Mouse (Mus musculus): ENCODE results near the gene Bcr. TPM values are rescaled to one million over a fixed set of nuclear protein-coding genes. Genes with fewer than 3 reads are reported as not detected.

The Bcr gene
- polyA plus RNA-seq, 1 experiment from 2014 or later: 8.9 TPM

DNA sequence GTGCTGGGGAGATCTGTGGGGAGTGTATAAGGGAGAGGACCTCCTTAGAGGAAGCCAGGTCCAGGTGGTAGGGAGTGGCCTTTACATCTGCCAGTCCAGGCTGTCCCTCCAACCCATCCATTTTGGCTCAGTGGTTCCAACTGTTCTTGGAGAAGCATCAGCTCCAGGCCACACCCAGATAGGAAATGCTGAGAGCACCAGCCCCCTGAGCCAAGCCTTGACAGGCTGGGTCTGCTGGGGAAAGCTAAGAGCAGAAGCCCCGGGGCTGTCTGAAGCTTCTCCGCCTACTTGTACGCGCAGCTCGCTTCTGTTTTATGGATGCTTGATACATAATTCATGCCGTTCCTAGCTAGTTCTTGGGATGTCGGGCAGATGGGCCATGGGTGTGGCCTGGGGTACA is 39.9 kb downstream of the Bcr start:
- no peaks in the 10 kb centered on the region for H3K9me3 ChIP-seq

DNA sequence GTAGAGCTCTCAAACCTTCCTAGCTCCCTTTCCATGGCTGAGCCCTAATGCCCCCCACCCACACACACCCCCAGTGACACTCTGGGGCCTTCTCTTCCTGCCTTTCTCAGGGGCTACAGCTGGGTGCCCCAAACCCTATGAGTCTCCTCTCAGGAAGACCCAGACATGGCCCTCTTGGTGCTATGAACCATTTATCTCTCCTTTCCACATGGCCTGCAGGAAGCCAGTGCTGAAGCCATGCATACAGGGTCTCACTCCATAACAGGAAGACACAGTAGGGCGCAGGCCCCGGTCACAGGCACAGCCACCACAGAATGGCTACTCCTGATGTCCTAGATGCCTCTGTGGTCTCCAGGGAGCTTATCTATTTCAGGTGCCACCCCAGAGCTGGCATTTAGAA is 43.1 kb downstream of the Bcr start:
- H3K27me3 ChIP-seq (replicated peaks): no peaks in the 10 kb centered on the region
- H3K4me3 ChIP-seq (replicated peaks): no peak overlapping the region
- no peak overlapping the region for H3K4me2 ChIP-seq
- ATAC-seq (ENCODE audit: insufficient read depth, low FRiP score, low read depth): no peak
- H3K9ac ChIP-seq: no peak overlapping the region
- 74% methylated on average over 2 of the region's 2 CpGs for WGBS
- peaks cover 49% of the 10 kb centered on the region for H3K4me1 ChIP-seq
- H3K27ac ChIP-seq: no peak overlapping the region
- no peaks in the 10 kb centered on the region for H3K36me3 ChIP-seq
- no peaks in the 10 kb centered on the region for H3K9me3 ChIP-seq

More for the DNA sequence above, 39.9 kb downstream of the Bcr start:
- H3K4me3 ChIP-seq (replicated peaks): no peak overlapping the region
- H3K27me3 ChIP-seq (replicated peaks): no peaks in the 10 kb centered on the region
- 70% methylated on average over 7 of the region's 7 CpGs for WGBS
- H3K9ac ChIP-seq: no peak overlapping the region
- ATAC-seq (ENCODE audit: insufficient read depth, low FRiP score, low read depth): 0 out of 2 replicates have a peak, but pooled peaks have one; percentile 20
- peaks cover 43% of the 10 kb centered on the region for H3K4me1 ChIP-seq
- no peak overlapping the region for H3K27ac ChIP-seq
- H3K4me2 ChIP-seq: 0 out of 2 replicates have a peak overlapping the region, but pooled peaks have one; percentile 16
- H3K36me3 ChIP-seq: no peaks in the 10 kb centered on the region

- ATAC-seq (ENCODE audit: insufficient read depth, low FRiP score, low read depth): peak; percentile 51; the same call in 1 of the 2 replicates
These were observed 44.1 kb downstream of the Bcr start for GRCm38 (mm10) chr10:75104191-75105098.

GRCm38 (mm10) chr10:75105099-75105461 is 44.7 kb downstream of the Bcr start:
- Histone ChIP-seq H3K36me3 (no peaks in the 10 kb centered on the region), H3K4me3 (replicated peaks) (no peak overlapping the region), H3K4me2 (no peak overlapping the region), H3K9ac (no peak overlapping the region), H3K9me3 (no peaks in the 10 kb centered on the region), H3K27ac (peak overlapping the region; percentile 49; the same call in 1 of the 2 replicates), H3K27me3 (replicated peaks) (no peaks in the 10 kb centered on the region), H3K4me1 (peaks cover 45% of the 10 kb centered on the region)
- 55% methylated on average over 4 of the region's 4 CpGs for WGBS
- ATAC-seq (ENCODE audit: insufficient read depth, low FRiP score, low read depth): peak; percentile 62

More at GRCm38 (mm10) chr10:75104191-75105098, 44.1 kb downstream of the Bcr start:
- H3K9me3 ChIP-seq: no peaks in the 10 kb centered on the region
- no peak overlapping the region for H3K4me2 ChIP-seq
- peak overlapping the region; percentile 57 for H3K27ac ChIP-seq
- 37% methylated on average over 9 of the region's 9 CpGs for WGBS
- no peak overlapping the region for H3K4me3 ChIP-seq (replicated peaks)
- H3K36me3 ChIP-seq: no peaks in the 10 kb centered on the region
- peaks cover 45% of the 10 kb centered on the region for H3K4me1 ChIP-seq
- H3K9ac ChIP-seq: no peak overlapping the region
- no peaks in the 10 kb centered on the region for H3K27me3 ChIP-seq (replicated peaks)

DNA sequence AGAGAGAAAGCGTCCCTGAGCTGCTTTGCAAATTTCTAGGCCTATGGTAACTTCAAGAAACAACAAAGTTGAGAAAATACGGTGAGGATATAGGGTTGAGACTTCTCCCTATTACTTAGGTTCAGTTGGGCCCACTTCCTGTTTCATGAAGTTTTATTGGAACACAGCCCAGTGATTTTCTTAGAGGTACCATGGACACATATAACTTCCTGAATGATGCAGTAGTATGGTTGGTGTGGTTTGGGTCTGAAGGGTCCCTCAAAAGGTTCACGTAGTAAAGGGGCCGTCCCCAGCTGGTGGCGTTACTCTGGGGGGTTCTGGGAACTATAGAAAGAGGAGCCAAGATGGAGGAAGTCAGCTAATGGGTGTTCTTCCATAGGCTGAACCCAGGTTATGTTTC is 45.3 kb downstream of the Bcr start:
- no peak for ATAC-seq (ENCODE audit: insufficient read depth, low FRiP score, low read depth)
- WGBS: 85% methylated on average over 5 of the region's 5 CpGs
- Histone ChIP-seq H3K9me3 (no peaks in the 10 kb centered on the region), H3K36me3 (no peaks in the 10 kb centered on the region), H3K4me2 (no peak overlapping the region), H3K27me3 (replicated peaks) (no peaks in the 10 kb centered on the region), H3K9ac (no peak overlapping the region), H3K4me1 (peaks cover 39% of the 10 kb centered on the region), H3K27ac (peak overlapping the region; percentile 49; the same call in 1 of the 2 replicates), H3K4me3 (replicated peaks) (no peak overlapping the region)

- Histone ChIP-seq H3K9me3 (no peaks in the 10 kb centered on the region), H3K9ac (no peak overlapping the region), H3K27ac (peak overlapping the region; percentile 27), H3K36me3 (no peaks in the 10 kb centered on the region), H3K4me2 (no peak overlapping the region), H3K4me1 (peaks cover 33% of the 10 kb centered on the region), H3K4me3 (replicated peaks) (no peak overlapping the region), H3K27me3 (replicated peaks) (no peaks in the 10 kb centered on the region)
- WGBS: 18% methylated on average over 5 of the region's 5 CpGs
- no peak for ATAC-seq (ENCODE audit: insufficient read depth, low FRiP score, low read depth)
These were observed 46.6 kb downstream of the Bcr start for GRCm38 (mm10) chr10:75106940-75107381.

DNA sequence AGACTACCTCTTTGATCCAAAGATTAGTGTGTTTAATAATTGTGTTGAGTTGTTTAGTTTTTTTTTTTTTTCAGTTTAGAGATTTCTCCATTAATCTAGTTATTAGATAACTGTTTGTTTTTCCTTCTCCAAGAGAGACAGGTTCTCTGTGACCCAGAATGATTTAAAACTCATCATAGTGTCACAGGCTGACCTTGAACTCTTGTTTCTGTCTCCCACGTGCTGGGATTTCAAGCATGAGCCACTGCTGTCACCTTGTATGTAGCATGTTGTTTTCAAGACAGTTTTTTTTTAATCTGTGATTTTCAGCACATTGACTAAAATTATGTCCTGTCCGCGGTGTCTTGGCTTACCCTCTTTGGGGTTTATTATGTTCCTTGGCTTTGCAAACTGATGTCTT is 47.7 kb downstream of the Bcr start:
- Histone ChIP-seq H3K4me2 (no peak overlapping the region), H3K27ac (no peak overlapping the region), H3K4me3 (replicated peaks) (no peak overlapping the region), H3K4me1 (peaks cover 33% of the 10 kb centered on the region), H3K27me3 (replicated peaks) (no peaks in the 10 kb centered on the region), H3K9me3 (no peaks in the 10 kb centered on the region), H3K36me3 (no peaks in the 10 kb centered on the region), H3K9ac (no peak overlapping the region)
- WGBS: 71% methylated on average over 3 of the region's 3 CpGs
- ATAC-seq (ENCODE audit: insufficient read depth, low FRiP score, low read depth): no peak

DNA sequence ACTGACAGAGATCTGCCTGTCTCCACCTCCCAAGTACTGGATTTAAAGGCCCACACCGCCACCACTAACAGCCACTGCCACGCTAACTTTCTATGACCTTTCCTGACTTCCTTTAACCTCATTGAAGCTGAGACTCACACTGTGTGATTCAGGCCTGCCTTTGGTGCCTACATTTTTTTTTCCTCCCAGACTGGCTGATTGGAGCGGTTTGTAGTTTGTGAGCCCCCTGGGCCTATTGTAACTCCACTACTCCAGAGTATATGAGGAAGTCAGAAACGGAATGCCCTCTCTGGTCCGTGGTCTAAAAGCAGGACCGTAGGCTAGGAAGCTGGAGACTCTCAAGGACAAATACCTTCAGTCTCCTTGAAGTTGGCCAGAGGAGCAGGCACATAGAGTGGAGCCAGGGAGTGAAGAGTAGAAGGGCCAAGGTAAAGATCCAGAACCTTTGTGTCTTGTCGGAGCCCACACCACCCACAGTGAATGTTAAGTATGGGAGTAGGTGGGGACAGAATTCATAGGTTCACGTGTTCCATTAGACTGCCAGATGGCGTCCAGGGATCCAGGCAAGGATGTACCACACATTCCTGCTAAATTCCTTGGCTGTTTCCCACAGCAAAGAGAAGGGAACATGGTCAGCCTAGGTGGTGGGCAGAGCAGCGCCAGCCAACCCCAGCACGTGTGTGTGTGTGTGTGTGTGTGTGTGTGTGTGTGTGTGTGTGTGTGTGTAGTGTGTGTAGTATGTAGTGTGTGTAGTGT is 51.2 kb downstream of the Bcr start:
- no peak overlapping the region for H3K9ac ChIP-seq
- H3K4me2 ChIP-seq: no peak overlapping the region
- WGBS: 79% methylated on average over 11 of the region's 11 CpGs
- H3K27ac ChIP-seq: peak overlapping the region; percentile 5; the same call in 1 of the 2 replicates
- H3K4me1 ChIP-seq: peaks cover 18% of the 10 kb centered on the region
- H3K36me3 ChIP-seq: no peaks in the 10 kb centered on the region
- no peak for ATAC-seq (ENCODE audit: insufficient read depth, low FRiP score, low read depth)
- no peaks in the 10 kb centered on the region for H3K9me3 ChIP-seq
- H3K27me3 ChIP-seq (replicated peaks): no peaks in the 10 kb centered on the region
- H3K4me3 ChIP-seq (replicated peaks): no peak overlapping the region

DNA sequence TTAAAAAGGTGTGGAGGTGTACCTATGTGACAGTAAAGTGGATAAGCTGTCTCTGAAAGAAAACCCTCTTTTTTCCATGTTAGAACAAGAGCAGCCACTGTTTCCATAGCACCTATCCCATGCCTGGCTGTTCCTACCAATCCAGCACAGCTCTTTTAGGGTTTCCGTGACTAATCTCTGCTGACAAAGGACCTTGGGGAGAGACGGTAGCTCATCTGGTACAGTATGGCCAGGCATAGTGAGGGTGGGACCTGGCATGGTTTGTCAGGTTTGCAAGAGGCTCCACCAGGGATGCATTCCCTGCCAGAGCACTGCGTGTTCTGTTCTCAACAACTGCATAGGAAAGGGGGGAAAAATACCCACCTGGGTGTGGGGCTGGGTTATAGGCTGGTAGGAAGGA is 52.0 kb downstream of the Bcr start:
- Histone ChIP-seq H3K27ac (peak overlapping the region; percentile 48; the same call in 1 of the 2 replicates), H3K4me3 (replicated peaks) (no peak overlapping the region), H3K4me1 (peaks cover 18% of the 10 kb centered on the region), H3K9ac (no peak overlapping the region), H3K4me2 (no peak overlapping the region), H3K27me3 (replicated peaks) (no peaks in the 10 kb centered on the region), H3K36me3 (no peaks in the 10 kb centered on the region), H3K9me3 (no peaks in the 10 kb centered on the region)
- ATAC-seq (ENCODE audit: insufficient read depth, low FRiP score, low read depth): no peak; the same call in 1 of the 2 replicates
- WGBS: 68% methylated on average over 3 of the region's 3 CpGs

- Histone ChIP-seq H3K9me3 (no peaks in the 10 kb centered on the region), H3K27ac (0 out of 2 replicates have a peak overlapping the region, but pooled peaks have one; percentile 12), H3K4me2 (no peak overlapping the region), H3K4me3 (replicated peaks) (no peak overlapping the region), H3K4me1 (peaks cover 18% of the 10 kb centered on the region), H3K36me3 (no peaks in the 10 kb centered on the region), H3K27me3 (replicated peaks) (no peaks in the 10 kb centered on the region), H3K9ac (no peak overlapping the region)
- WGBS: 88% methylated on average over 9 of the region's 9 CpGs
- no peak for ATAC-seq (ENCODE audit: insufficient read depth, low FRiP score, low read depth)
These were observed 53.2 kb downstream of the Bcr start for GRCm38 (mm10) chr10:75113620-75114019.

- Histone ChIP-seq H3K9ac (no peak overlapping the region), H3K4me1 (peaks cover 18% of the 10 kb centered on the region), H3K4me2 (no peak overlapping the region), H3K4me3 (replicated peaks) (no peak overlapping the region), H3K27ac (peak overlapping the region; percentile 52; the same call in 1 of the 2 replicates), H3K27me3 (replicated peaks) (no peaks in the 10 kb centered on the region), H3K9me3 (no peaks in the 10 kb centered on the region), H3K36me3 (no peaks in the 10 kb centered on the region)
- ATAC-seq (ENCODE audit: insufficient read depth, low FRiP score, low read depth): peak; percentile 51; the same call in 1 of the 2 replicates
- WGBS: 70% methylated on average over 5 of the region's 5 CpGs
These were observed 54.8 kb downstream of the Bcr start for GRCm38 (mm10) chr10:75115240-75115639.

All from stomach, embryonic 15.5 days (tissue).